Mouse (Mus musculus): ENCODE results near the gene Tmem87b. TPM values are rescaled to one million over a fixed set of nuclear protein-coding genes. Genes with fewer than 3 reads are reported as not detected.

Gene Tmem87b
- polyA plus RNA-seq, 1 experiment, result 26.8 TPM

GRCm38 (mm10) chr2:128816916-128817315 lies 1.0 kb upstream of the Tmem87b start:
- Histone ChIP-seq H3K4me3 (ENCODE audit: insufficient read depth, low read length) (no peak overlapping the region), H3K27ac (ENCODE audit: insufficient read depth, low read length) (no peak overlapping the region)
- TF ChIP-seq CTCF (IDR thresholded peaks at IDR 0.05; ENCODE audit: borderline replicate concordance, insufficient read depth, low read length) (no peak), POLR2A (IDR thresholded peaks at IDR 0.05; ENCODE audit: low read depth, low read length) (no peak)

GRCm38 (mm10) chr2:128817387-128817785 lies 532 bp upstream of the Tmem87b start:
- H3K4me1 ChIP-seq (ENCODE audit: control insufficient read depth, insufficient read depth, low read length), result no peaks in the 10 kb centered on the region; the same call in 1 of the 2 replicates
- H3K4me3 ChIP-seq (ENCODE audit: insufficient read depth, low read length), result peak overlapping the region; percentile 70
- H3K27ac ChIP-seq (ENCODE audit: insufficient read depth, low read length), result peak overlapping the region; percentile 42
- no peak for TF ChIP-seq CTCF (IDR thresholded peaks at IDR 0.05; ENCODE audit: borderline replicate concordance, insufficient read depth, low read length)
- peak; percentile 46 for TF ChIP-seq POLR2A (IDR thresholded peaks at IDR 0.05; ENCODE audit: low read depth, low read length)

More at GRCm38 (mm10) chr2:128816916-128817315, 1.0 kb upstream of the Tmem87b start:
- H3K4me1 ChIP-seq (ENCODE audit: control insufficient read depth, insufficient read depth, low read length), result no peaks in the 10 kb centered on the region; the same call in 1 of the 2 replicates

GRCm38 (mm10) chr2:128818956-128819643 lies 1.2 kb downstream of the Tmem87b start:
- TF ChIP-seq POLR2A (IDR thresholded peaks at IDR 0.05; ENCODE audit: low read depth, low read length), result peak; percentile 33; the same call in 1 of the 2 replicates
- no peak for TF ChIP-seq CTCF (IDR thresholded peaks at IDR 0.05; ENCODE audit: borderline replicate concordance, insufficient read depth, low read length)
- peak overlapping the region; percentile 60 for H3K27ac ChIP-seq (ENCODE audit: insufficient read depth, low read length)
- H3K4me1 ChIP-seq (ENCODE audit: control insufficient read depth, insufficient read depth, low read length), result no peaks in the 10 kb centered on the region; the same call in 1 of the 2 replicates
- H3K4me3 ChIP-seq (ENCODE audit: insufficient read depth, low read length), result peak overlapping the region; percentile 83

- no peaks in the 10 kb centered on the region; the same call in 1 of the 2 replicates for H3K4me1 ChIP-seq (ENCODE audit: control insufficient read depth, insufficient read depth, low read length)
- TF ChIP-seq POLR2A (IDR thresholded peaks at IDR 0.05; ENCODE audit: low read depth, low read length) (no peak), CTCF (IDR thresholded peaks at IDR 0.05; ENCODE audit: borderline replicate concordance, insufficient read depth, low read length) (no peak)
- H3K4me3 ChIP-seq (ENCODE audit: insufficient read depth, low read length), result no peak overlapping the region
- no peak overlapping the region for H3K27ac ChIP-seq (ENCODE audit: insufficient read depth, low read length)
These were observed 2.7 kb downstream of the Tmem87b start for GRCm38 (mm10) chr2:128820631-128821030.

- Histone ChIP-seq H3K4me3 (ENCODE audit: insufficient read depth, low read length) (no peak overlapping the region), H3K4me1 (ENCODE audit: control insufficient read depth, insufficient read depth, low read length) (no peaks in the 10 kb centered on the region; the same call in 1 of the 2 replicates), H3K27ac (ENCODE audit: insufficient read depth, low read length) (no peak overlapping the region)
- no peak for TF ChIP-seq POLR2A (IDR thresholded peaks at IDR 0.05; ENCODE audit: low read depth, low read length)
- no peak for TF ChIP-seq CTCF (IDR thresholded peaks at IDR 0.05; ENCODE audit: borderline replicate concordance, insufficient read depth, low read length)
These were observed 6.0 kb downstream of the Tmem87b start for GRCm38 (mm10) chr2:128823893-128824292.

GRCm38 (mm10) chr2:128827787-128828186 lies 9.9 kb downstream of the Tmem87b start:
- H3K27ac ChIP-seq (ENCODE audit: insufficient read depth, low read length), result no peak overlapping the region
- H3K4me3 ChIP-seq (ENCODE audit: insufficient read depth, low read length), result no peak overlapping the region
- peaks cover 3% of the 10 kb centered on the region for H3K4me1 ChIP-seq (ENCODE audit: control insufficient read depth, insufficient read depth, low read length)
- TF ChIP-seq POLR2A (IDR thresholded peaks at IDR 0.05; ENCODE audit: low read depth, low read length), result no peak
- TF ChIP-seq CTCF (IDR thresholded peaks at IDR 0.05; ENCODE audit: borderline replicate concordance, insufficient read depth, low read length), result no peak

- Histone ChIP-seq H3K4me1 (ENCODE audit: control insufficient read depth, insufficient read depth, low read length) (peaks cover 3% of the 10 kb centered on the region), H3K27ac (ENCODE audit: insufficient read depth, low read length) (no peak overlapping the region; the same call in 1 of the 2 replicates), H3K4me3 (ENCODE audit: insufficient read depth, low read length) (no peak overlapping the region)
- TF ChIP-seq POLR2A (IDR thresholded peaks at IDR 0.05; ENCODE audit: low read depth, low read length), result no peak
- TF ChIP-seq CTCF (IDR thresholded peaks at IDR 0.05; ENCODE audit: borderline replicate concordance, insufficient read depth, low read length), result no peak
These were observed 14.7 kb downstream of the Tmem87b start for GRCm38 (mm10) chr2:128832611-128833010.

- TF ChIP-seq CTCF (IDR thresholded peaks at IDR 0.05; ENCODE audit: borderline replicate concordance, insufficient read depth, low read length) (no peak), POLR2A (IDR thresholded peaks at IDR 0.05; ENCODE audit: low read depth, low read length) (no peak)
- Histone ChIP-seq H3K4me3 (ENCODE audit: insufficient read depth, low read length) (no peak overlapping the region), H3K27ac (ENCODE audit: insufficient read depth, low read length) (no peak overlapping the region; the same call in 1 of the 2 replicates), H3K4me1 (ENCODE audit: control insufficient read depth, insufficient read depth, low read length) (peaks cover 3% of the 10 kb centered on the region)
These were observed 15.1 kb downstream of the Tmem87b start for GRCm38 (mm10) chr2:128833035-128833434.

GRCm38 (mm10) chr2:128833435-128833834 lies 15.5 kb downstream of the Tmem87b start:
- TF ChIP-seq POLR2A (IDR thresholded peaks at IDR 0.05; ENCODE audit: low read depth, low read length) (no peak), CTCF (IDR thresholded peaks at IDR 0.05; ENCODE audit: borderline replicate concordance, insufficient read depth, low read length) (no peak)
- no peak overlapping the region for H3K4me3 ChIP-seq (ENCODE audit: insufficient read depth, low read length)
- H3K4me1 ChIP-seq (ENCODE audit: control insufficient read depth, insufficient read depth, low read length), result peaks cover 3% of the 10 kb centered on the region
- H3K27ac ChIP-seq (ENCODE audit: insufficient read depth, low read length), result no peak overlapping the region

GRCm38 (mm10) chr2:128837531-128837930 lies 19.6 kb downstream of the Tmem87b start:
- H3K27ac ChIP-seq (ENCODE audit: insufficient read depth, low read length), result no peak overlapping the region
- TF ChIP-seq POLR2A (IDR thresholded peaks at IDR 0.05; ENCODE audit: low read depth, low read length) (no peak), CTCF (IDR thresholded peaks at IDR 0.05; ENCODE audit: borderline replicate concordance, insufficient read depth, low read length) (no peak)

More at GRCm38 (mm10) chr2:128837531-128837930, 19.6 kb downstream of the Tmem87b start:
- Histone ChIP-seq H3K4me3 (ENCODE audit: insufficient read depth, low read length) (no peak overlapping the region), H3K4me1 (ENCODE audit: control insufficient read depth, insufficient read depth, low read length) (peaks cover 5% of the 10 kb centered on the region)

Measured in embryonic fibroblast, embryonic 13.5 days (primary cell).